Mouse (Mus musculus): Measurements from ENCODE around the gene Ppip5k2.
"Not testable (repeated sequence)": the region's sequence is repeated elsewhere in the genome, so short reads cannot be mapped to it uniquely, and the experiment has no call there.

The Ppip5k2 gene

DNA sequence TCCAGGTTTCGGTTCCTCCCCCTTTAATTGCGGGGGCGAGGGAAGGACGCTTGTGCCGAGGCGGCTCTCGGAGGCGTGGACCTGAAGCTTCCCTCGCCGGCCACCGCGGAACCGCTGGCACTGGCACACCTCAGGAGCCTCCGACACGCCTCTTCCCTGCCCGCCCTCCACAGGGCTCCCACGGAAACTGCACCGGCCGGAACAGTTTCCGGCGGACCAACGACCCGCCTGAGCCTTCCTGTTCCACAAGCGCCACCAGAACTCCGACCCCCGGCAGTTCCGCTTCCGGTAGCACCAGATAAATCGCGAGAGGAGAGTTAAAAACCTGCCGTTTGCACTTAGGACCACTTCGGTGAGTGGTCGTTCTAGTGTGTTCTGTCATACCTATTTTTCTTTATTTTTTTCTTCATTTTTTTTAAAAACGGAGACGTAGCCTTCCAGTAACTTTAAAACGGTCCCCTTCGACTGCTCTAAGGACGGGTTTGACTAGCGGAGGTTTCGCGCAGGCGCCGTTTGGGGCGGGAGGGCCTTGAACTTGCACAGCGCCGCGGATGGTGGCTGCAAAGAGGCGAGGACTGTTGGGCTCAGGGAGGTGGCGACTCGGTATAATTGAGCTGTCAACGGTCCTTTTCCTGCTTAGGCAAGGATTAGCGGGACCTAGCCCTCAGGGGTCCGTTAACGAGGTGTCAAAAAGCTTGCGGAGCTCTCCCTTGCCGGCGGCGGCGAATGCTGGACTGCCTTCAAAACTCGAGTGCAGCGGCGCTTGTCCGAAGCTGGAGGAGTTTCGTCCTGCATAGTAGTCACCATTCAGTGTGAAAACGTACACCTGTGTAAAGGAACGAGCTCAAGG lies at the start of gene Ppip5k2, which contains the start of gene Gin1:
TSS of gene Ppip5k2 (minus strand) at position 508 of the 850 bp plus-strand sequence.
TSS of gene Gin1 (plus strand) at position 269 of the 850 bp plus-strand sequence.
- peak; percentile 96 for DNase-seq

DNA sequence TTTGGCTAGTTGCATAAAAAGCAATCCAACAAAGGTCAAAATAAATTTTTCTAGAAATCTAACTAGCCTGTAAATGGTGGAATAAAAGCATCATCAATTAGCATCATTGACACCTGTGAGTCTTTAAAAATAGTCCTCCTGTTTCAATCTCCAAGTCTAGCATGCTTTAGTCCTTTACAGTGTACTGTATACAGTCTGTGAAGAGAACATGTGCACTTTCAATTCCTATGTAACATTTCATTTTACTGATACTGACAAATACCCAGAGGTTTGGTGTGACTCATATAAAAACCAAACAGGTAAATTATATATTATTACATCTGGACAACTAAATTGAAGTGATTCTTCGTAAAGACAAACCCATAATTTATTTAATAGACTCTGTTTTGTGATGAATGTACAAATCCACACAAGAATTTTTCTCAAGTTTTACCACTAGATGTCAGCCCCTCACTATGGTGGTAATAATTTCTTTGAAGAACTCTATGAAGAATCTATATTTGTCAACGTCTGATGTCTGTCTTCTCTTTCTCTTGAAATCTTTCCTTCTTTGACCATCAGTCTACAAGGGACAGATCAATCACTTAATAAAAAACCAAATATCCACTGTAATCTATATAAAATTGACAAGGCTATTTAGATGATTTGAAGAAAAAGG lies 39.2 kb upstream of the Ppip5k2 start:
- no peak for DNase-seq

DNA sequence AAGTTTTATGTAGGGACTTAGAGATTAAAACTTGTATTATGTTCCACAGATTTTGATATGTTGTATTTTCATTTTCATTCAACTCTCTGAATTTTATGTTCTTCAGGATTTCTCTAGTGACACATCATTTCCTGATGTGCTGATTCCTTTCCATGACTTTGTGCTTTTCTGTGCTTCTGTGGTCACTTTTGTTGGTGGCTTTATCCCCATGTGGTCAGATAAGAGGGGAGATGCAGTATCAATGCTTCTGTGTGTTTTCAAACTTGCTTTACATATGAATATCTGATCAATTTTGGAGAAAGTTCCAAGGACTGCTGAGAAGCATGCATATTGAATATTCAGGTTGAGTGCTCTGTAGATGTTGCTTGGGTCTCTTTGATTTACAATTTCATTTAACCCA lies 34.3 kb upstream of the Ppip5k2 start:
- no peak for DNase-seq

- no peak for DNase-seq
Measured at GRCm38 (mm10) chr1:97802207-97802902, 32.1 kb upstream of the Ppip5k2 start.

- DNase-seq, result no peak
Measured at GRCm38 (mm10) chr1:97795936-97796335, 25.7 kb upstream of the Ppip5k2 start.

DNA sequence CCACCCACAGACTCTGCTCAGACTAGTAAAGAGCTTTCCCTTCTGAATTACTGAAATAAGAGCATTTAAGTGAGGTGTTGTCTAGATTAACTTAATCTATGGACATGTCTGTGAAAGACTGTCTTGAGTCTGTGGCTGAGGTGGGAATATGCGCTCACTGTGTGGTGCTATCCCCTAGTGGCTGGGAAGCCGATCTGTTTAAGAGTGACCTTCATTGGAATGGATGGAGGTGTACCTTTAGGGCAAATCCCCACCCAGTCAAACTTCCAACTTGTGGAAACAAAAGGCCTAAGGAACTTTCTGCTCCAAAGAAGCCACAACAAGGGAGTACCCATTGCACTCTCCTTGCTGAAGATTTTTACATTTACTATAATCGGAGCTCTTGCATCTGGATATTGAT lies 23.9 kb upstream of the Ppip5k2 start:
- no peak for DNase-seq

DNA sequence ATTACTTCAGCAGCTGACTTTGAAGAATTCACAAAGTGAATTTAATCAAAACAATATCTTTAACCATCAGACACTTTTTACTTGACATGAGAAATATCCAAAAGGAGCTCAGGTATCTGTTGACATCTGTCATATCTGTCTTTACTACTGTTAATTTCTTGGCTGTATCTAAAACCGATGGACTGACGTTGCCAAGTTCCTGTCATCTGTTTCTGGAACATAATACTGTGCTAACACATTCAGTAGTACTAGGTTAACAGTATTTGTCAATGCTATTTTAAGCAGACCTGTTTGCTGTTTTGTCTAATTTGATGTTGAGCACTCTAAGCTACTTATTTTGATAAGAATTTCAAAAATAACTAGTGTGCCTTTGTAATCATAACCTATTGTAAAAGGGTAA lies 18.3 kb upstream of the Ppip5k2 start:
- DNase-seq, result no peak

DNA sequence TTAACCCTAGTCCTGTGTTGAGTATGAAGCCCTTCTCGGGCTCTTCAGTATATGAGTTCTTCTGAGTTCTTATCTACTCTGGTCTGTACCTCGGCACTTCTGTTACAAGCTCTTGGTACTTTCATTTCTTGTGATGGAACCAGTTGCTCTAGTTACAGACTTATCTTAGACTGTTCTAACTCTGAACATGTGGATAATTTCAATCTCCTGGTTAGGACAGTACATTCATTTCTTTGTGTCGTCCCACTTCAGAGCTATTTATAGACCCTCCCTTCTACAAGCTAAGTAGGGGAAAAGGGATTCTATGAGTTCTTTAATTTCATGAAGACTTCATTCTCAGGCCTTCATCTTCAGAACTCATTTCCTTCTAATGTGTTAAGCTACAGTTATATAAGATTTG lies 17.5 kb upstream of the Ppip5k2 start:
- DNase-seq, result no peak

DNA sequence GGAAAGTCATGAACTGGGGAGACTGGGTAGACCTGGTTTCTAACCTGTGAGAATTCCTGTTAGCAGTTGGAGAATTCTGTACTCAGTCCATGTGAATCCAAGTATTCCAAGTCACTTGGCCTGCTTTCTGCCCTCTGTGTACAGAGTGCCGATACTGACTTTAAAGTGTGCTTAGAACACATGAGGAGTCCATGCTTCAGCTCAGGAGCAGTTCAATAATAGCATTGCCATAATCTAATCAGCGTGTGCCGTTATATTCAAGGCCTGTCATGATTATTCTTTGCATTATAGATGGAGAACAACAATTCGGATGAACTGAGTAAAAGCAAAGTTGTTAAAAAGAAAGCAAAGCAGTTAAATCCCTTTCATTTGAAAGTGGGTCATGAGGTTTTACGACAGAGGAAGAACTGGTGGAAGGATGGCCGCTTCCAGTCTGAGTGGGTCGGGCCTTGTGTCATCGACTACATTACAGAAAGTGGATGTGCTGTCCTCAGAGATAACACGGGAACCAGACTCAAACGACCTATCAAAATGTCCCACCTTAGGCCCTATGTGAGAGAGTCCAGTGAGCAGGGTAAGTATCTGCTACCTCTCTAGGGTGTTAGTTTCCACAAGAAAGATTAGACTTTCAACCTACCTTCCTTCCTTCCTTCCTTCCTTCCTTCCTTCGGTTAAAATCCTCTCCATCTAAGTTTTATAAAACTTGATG lies 15.6 kb upstream of the Ppip5k2 start:
- no peak for DNase-seq

DNA sequence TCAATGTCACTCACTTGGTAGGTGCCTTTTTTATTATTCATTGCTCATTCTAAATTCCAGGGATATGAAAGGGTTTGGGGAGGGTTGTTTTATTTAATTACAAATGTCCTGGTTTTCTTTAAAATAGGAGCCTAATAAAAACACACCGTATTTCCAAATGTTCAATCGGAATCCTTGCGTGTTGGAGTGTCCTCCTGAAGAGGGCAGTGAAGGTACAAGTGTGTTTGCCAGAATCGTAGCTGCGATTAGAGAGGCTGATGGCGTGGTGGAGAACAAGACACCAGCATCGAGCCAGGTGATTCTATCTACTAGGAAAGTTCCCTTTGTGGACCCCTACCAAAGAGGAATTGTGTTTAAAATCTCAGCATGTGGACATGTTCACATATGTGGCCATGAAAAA lies 14.7 kb upstream of the Ppip5k2 start:
- no peak for DNase-seq

DNA sequence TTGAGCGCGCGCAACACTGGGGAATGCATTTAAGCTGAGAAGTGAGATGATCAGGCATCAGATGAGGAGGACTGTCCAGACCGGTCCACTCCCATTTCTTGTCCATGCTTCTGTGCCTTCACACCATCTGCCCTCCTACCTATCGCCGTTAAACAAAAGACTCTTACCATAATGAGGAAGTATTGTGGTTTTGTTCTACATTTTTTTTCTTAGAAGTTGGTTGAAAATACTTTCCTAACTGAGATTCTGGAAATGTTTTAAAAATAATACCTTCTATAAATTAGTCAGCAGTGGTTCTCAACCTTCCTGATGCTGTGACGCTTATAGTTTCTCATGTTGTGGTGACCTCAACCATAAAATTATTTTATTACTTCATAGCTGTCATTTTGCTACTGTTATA lies 11.5 kb upstream of the Ppip5k2 start:
- no peak for DNase-seq

DNA sequence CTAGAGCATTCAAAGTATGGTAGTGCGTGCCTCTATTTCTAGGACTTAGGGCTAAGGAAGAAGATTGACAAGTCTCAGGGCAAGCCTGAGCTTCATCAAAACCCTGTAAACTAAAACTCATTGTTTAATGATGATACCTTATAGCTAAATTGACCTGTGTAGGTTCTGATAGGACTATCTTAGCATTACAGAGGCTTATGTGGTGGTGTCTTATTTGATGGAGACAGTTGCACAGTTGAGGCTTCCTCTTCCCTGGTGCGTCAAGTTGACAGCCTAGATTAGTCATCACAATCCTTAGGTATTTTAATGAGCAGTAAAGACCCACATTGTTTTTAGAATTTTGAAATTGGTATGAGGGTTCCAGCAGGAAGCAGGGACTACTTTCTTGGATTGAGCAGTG lies 3.8 kb upstream of the Ppip5k2 start:
- no peak for DNase-seq

DNA sequence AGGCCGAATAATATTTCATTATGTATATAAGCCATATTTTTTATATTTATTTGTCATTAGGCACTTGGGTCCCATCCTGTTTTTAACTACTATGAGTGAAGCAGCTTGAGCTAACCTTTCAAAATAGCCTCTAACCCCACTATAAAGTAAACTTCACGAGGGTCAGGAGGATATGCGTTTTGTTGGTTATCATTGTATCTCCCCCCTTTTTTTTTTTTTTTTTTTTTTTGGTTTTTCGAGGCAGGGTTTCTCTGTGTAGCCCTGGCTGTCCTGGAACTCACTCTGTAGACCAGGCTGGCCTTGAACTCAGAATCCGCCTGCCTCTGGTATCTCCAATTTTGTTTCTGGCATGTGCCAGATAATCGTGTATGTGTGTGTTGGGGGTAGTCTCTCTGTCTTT lies 3.2 kb upstream of the Ppip5k2 start:
- no peak for DNase-seq

- DNase-seq, result no peak
Measured at GRCm38 (mm10) chr1:97771727-97772126, 1.5 kb upstream of the Ppip5k2 start.

DNA sequence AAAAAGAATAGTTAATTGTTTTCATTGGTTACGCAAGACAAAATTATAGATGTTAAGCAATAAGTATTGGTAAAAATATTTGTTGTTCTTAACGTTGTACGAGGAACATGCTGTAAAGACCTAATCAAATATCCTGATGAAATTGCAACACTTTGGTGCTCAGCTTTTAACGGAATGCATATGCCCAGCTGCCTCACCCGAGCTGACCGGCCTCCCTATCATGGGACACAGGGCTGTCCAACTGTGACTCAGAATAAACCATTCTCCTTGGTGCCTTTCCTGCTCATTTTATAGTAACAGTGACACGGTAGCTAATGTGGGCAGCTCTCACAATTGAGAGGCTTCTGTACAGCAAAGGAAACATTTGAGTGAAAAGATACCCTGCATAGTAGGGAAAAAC lies 907 bp upstream of the Ppip5k2 start:
- no peak for DNase-seq

GRCm38 (mm10) chr1:97769294-97769903 lies 812 bp downstream of the Ppip5k2 start:
- no peak for DNase-seq

DNA sequence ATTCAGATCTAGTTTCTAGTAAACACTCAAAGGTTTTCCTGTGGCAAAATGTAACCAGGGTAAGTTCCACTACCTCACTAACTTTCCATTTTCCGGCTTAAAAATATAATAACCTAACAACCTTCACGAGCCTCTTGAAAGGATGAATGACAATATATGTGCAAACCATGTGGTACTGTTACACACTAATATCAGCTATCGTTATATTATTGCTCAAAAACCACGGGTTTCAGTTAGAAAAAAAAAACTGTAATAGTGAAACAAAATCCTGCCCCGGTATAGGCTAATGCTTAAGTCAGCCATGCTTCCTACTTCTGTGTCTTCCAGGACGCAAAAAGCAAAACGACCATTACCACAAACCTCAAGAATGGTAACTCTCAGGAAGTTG lies 1.3 kb downstream of the Ppip5k2 start:
- DNase-seq, result no peak

- no peak for DNase-seq
Measured at GRCm38 (mm10) chr1:97768089-97768488, 2.1 kb downstream of the Ppip5k2 start.

DNA sequence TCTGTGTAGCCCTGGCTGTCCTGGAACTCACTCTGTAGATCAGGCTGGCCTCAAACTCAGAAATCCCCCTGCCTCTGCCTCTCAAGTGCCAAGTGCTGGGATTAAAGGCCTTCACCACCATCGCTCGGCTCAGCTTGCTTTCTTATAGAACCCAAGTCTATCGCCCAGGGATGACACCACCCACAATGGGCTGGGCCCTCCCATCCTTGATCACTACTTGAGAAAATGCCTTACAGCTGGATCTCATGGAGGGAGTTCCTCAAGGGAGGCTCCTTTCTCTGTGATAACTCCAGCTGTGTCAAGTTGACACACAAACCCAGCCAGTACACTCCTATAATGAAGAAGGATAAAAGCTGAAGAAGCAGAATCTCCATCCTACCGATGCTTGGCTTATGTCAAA lies 4.5 kb downstream of the Ppip5k2 start:
- not testable (repeated sequence) for DNase-seq

- no peak for DNase-seq
Measured at GRCm38 (mm10) chr1:97761477-97761876, 8.7 kb downstream of the Ppip5k2 start.

DNA sequence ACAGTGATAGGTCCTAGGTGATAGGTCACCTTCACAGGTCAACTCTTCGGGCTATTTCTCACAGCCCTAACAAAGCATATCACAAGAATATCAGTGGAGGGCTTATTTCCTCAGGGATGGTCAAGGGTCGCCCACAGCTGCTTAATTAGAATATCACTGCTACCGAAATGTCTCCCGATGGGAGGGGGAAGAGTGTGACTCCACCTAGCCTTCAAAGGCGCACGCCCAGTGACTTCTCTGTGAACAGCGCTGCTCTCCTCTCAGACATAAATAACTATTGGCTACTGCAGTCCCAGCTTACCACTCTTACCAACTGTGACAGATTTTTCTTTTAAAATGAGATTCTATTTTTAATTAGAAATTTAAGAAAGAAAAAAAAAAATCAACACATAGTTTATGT lies 9.6 kb downstream of the Ppip5k2 start:
- no peak for DNase-seq

DNA sequence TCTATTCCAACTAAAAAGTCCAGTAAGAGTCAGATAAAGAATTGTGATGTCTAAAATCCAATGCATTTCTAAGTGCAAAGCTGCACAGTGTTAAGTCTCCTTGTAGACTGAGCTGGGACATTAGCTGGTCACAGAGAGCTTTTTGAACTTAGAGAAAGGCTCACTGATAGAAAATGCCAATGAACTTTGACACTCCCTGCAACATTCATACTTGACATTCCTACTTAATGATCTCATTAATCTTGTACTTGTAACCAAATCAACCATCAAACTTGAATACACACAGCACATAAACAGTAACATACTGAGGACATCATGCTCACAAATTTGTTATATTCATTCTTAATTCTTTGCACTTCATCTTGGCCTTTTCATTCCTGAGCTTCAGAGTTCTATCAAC lies 10.4 kb downstream of the Ppip5k2 start:
- no peak for DNase-seq

GRCm38 (mm10) chr1:97754392-97754791 lies 15.8 kb downstream of the Ppip5k2 start:
- DNase-seq, result no peak

All from right cerebral cortex, adult 18-20 months (tissue).